Mouse (Mus musculus) neural tube, embryonic 15.5 days (tissue): ENCODE measurements at regions not wholly inside any gene's neighbourhood (a gene's known extent, or its start where the extent isn't known, plus 50 kb on each side); places are given as distances from the start of the nearest gene placed in this dataset.
A peak's percentile ranks its signal among the peaks of the same experiment; 100 is the strongest.

Experiments
- ATAC-seq: fragments of 200-750 bp; cut with Nextera tagmentation; 2 replicates; pipeline ENCODE4 v1.8.0; 2017; ENCODE audit warnings: mild to moderate bottlenecking, moderate TSS enrichment, moderate library complexity; ENCODE audit not compliant: low FRiP score
- H3K27ac ChIP-seq: fragments of 300-500 bp; sonication (generic); replicated peaks from 2 replicates; pipeline ENCODE4 v1.5.1; 2015; ENCODE audit warnings: mild to moderate bottlenecking, inconsistent platforms
- H3K27me3 ChIP-seq: fragments of 300-500 bp; sonication (generic); replicated peaks from 2 replicates; pipeline ENCODE4 v1.6.1; 2015; ENCODE audit warnings: inconsistent platforms
- H3K36me3 ChIP-seq: fragments of 300-500 bp; sonication (generic); 2 replicates; pipeline ENCODE4 v1.6.1; 2015; ENCODE audit warnings: inconsistent platforms
- H3K4me1 ChIP-seq: fragments of 300-500 bp; sonication (generic); 2 replicates; pipeline ENCODE4 v1.6.1; 2015; ENCODE audit warnings: inconsistent platforms
- H3K4me2 ChIP-seq: fragments of 300-500 bp; sonication (generic); 2 replicates; pipeline ENCODE4 v1.6.1; 2015; ENCODE audit warnings: inconsistent platforms, mild to moderate bottlenecking, moderate library complexity
- H3K4me3 ChIP-seq: fragments of 300-500 bp; sonication (generic); replicated peaks from 2 replicates; pipeline ENCODE4 v1.5.1; 2015; ENCODE audit warnings: mild to moderate bottlenecking, inconsistent platforms
- H3K9ac ChIP-seq: fragments of 300-500 bp; sonication (generic); replicated peaks from 2 replicates; pipeline ENCODE4 v1.6.1; 2015; ENCODE audit warnings: mild to moderate bottlenecking, inconsistent platforms
- H3K9me3 ChIP-seq: fragments of 300-500 bp; sonication (generic); replicated peaks from 2 replicates; pipeline ENCODE4 v1.6.1; 2016; ENCODE audit warnings: inconsistent platforms
- WGBS: fragments of 180-500 bp; shearing (Covaris S2); methylation state at CpG from one replicate; pipeline ENCODE4 v1.1.7; 2015; ENCODE audit warnings: mixed read lengths; 5-methylcytosine and 5-hydroxymethylcytosine counted together

- Histone ChIP-seq H3K4me2 (no peak overlapping the region), H3K4me1 (no peaks in the 10 kb centered on the region), H3K4me3 (no peak overlapping the region), H3K9ac (no peak overlapping the region), H3K27ac (no peak overlapping the region), H3K9me3 (no peaks in the 10 kb centered on the region), H3K27me3 (no peaks in the 10 kb centered on the region), H3K36me3 (no peaks in the 10 kb centered on the region)
- no peak for ATAC-seq
- 84% methylated on average over 5 of the region's 5 CpGs for WGBS
Measured at GRCm38 (mm10) chr13:26714056-26714455, 55.9 kb downstream of the Hdgfl1 start.

GRCm38 (mm10) chr13:26699062-26699684, 70.8 kb downstream of the Hdgfl1 start:
- ATAC-seq: no peak
- H3K36me3 ChIP-seq: no peaks in the 10 kb centered on the region
- H3K27ac ChIP-seq: no peak overlapping the region

DNA sequence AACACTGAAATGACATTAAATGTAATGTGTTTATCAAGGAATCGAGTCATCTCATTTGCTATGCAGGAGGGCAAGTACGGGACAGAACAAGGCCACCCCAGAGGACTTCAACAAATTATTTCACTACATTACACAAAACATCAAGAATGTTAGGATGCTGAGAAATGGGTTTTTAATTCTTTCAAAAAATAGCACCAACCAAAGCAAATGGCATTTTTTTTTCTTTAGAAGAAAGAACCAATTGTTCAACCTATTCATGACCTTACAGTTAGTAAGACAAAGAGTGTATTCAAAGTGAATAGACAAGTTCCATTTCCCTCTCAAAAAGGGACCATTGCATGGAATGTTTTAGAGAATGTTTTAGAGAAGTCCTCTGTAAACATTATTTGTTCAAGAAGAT, 110.5 kb downstream of the Hdgfl1 start:
- Histone ChIP-seq H3K36me3 (no peaks in the 10 kb centered on the region), H3K9ac (no peak overlapping the region), H3K4me3 (no peak overlapping the region), H3K4me1 (no peaks in the 10 kb centered on the region; the same call in 1 of the 2 replicates), H3K9me3 (no peaks in the 10 kb centered on the region), H3K27ac (no peak overlapping the region), H3K4me2 (no peak overlapping the region), H3K27me3 (no peaks in the 10 kb centered on the region)
- 28% methylated on average over 2 of the region's 2 CpGs for WGBS
- no peak for ATAC-seq

More at GRCm38 (mm10) chr13:26699062-26699684, 70.8 kb downstream of the Hdgfl1 start:
- no peaks in the 10 kb centered on the region for H3K27me3 ChIP-seq
- no peak overlapping the region for H3K9ac ChIP-seq
- no peak overlapping the region for H3K4me2 ChIP-seq
- WGBS: 42% methylated on average over 4 of the region's 4 CpGs
- no peak overlapping the region for H3K4me3 ChIP-seq
- no peaks in the 10 kb centered on the region for H3K9me3 ChIP-seq
- no peaks in the 10 kb centered on the region for H3K4me1 ChIP-seq

DNA sequence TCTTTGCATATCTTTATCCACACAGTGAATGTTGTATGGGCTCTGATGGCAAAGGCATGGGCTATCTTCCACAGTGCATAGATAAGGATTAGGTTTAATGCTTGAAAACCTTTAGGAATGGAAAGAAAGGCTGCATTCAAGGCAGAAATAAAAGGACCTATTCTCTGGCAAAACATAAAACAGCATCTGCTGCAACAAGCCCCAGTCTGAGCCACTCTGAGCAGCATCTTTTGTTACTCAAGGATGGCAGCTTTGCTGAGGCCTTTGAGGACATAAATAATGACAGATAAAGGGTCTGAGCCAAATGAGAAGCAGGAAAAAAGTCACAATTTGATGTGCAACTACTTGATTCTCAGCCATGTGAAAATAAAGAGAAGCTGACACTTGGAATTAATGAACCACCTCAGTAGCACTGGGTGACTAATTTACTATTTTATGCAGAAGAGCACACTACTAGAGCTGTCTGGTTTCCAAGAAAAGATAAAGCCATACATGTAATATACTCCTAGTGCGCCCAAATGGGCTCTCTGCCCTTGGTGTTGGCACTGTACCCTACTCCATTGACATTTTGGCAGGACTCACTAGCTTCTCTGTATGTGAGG, 112.9 kb downstream of the Hdgfl1 start:
- Histone ChIP-seq H3K9ac (no peak overlapping the region), H3K36me3 (no peaks in the 10 kb centered on the region), H3K4me2 (no peak overlapping the region), H3K9me3 (no peaks in the 10 kb centered on the region), H3K27ac (peak overlapping the region; percentile 24; the same call in 1 of the 2 replicates), H3K4me1 (no peaks in the 10 kb centered on the region; the same call in 1 of the 2 replicates), H3K4me3 (no peak overlapping the region), H3K27me3 (no peaks in the 10 kb centered on the region)
- peak; percentile 92 for ATAC-seq
- 18% methylated on average over 1 of the region's 1 CpGs for WGBS
